Mouse (Mus musculus): ENCODE measurements around the gene Tgfbr2.

GRCm38 (mm10) chr9:116175488-116176115 lies 442 bp upstream of the Tgfbr2 start:
- no peak; the same call in 1 of the 2 replicates for TF ChIP-seq POLR2A (IDR thresholded peaks at IDR 0.05; ENCODE audit: low read depth, low read length)
- TF ChIP-seq CTCF (IDR thresholded peaks at IDR 0.05; ENCODE audit: extremely low read depth, insufficient read length, insufficient replicate concordance, low read depth, low read length), result no peak

Measured in small intestine, adult 2 months (tissue).